Mouse (Mus musculus): ENCODE measurements at regions not wholly inside any gene's neighbourhood (a gene's known extent, or its start where the extent isn't known, plus 50 kb on each side); places are given as distances from the start of the nearest gene placed in this dataset.

GRCm38 (mm10) chr13:18063677-18064076, 70.5 kb upstream of the Yae1d1 start:
- Histone ChIP-seq H3K27ac (no peak overlapping the region), H3K27me3 (ENCODE audit: insufficient read depth, low read length) (no peaks in the 10 kb centered on the region), H3K4me1 (replicated peaks; ENCODE audit: insufficient read depth, low read length) (no peaks in the 10 kb centered on the region), H3K4me3 (replicated peaks; ENCODE audit: low read depth, low read length) (no peak overlapping the region), H3K9me3 (replicated peaks; ENCODE audit: low read length) (no peaks in the 10 kb centered on the region), H3K9ac (ENCODE audit: low read depth, low read length) (no peak overlapping the region), H3K4me2 (ENCODE audit: low read length) (no peak overlapping the region), H3K36me3 (ENCODE audit: insufficient read depth, low read length) (no peaks in the 10 kb centered on the region)
- TF ChIP-seq CTCF (IDR thresholded peaks at IDR 0.05; ENCODE audit: low read depth): no peak
- ATAC-seq (replicated peaks; ENCODE audit: low FRiP score, low read depth) (no peak), DNase-seq (ENCODE audit: low spot score) (peak; percentile 14)
- WGBS: 81% methylated on average over 8 of the region's 8 CpGs

- TF ChIP-seq CTCF (IDR thresholded peaks at IDR 0.05; ENCODE audit: low read depth): no peak
- no peaks in the 10 kb centered on the region for H3K27me3 ChIP-seq (ENCODE audit: insufficient read depth, low read length)
- no peaks in the 10 kb centered on the region for H3K36me3 ChIP-seq (ENCODE audit: insufficient read depth, low read length)
- no peaks in the 10 kb centered on the region for H3K4me1 ChIP-seq (replicated peaks; ENCODE audit: insufficient read depth, low read length)
- H3K27ac ChIP-seq: no peak overlapping the region
- H3K9me3 ChIP-seq (replicated peaks; ENCODE audit: low read length): no peaks in the 10 kb centered on the region
- no peak overlapping the region for H3K4me2 ChIP-seq (ENCODE audit: low read length)
- WGBS: 85% methylated on average over 2 of the region's 2 CpGs
- H3K4me3 ChIP-seq (replicated peaks; ENCODE audit: low read depth, low read length): no peak overlapping the region
- DNase-seq (ENCODE audit: low spot score): no peak
- ATAC-seq (replicated peaks; ENCODE audit: low FRiP score, low read depth): no peak
- no peak overlapping the region for H3K9ac ChIP-seq (ENCODE audit: low read depth, low read length)
Observed at GRCm38 (mm10) chr13:18060265-18060664, 67.1 kb upstream of the Yae1d1 start.

- H3K4me2 ChIP-seq (ENCODE audit: low read length): no peak overlapping the region
- ATAC-seq (replicated peaks; ENCODE audit: low FRiP score, low read depth): no peak; the same call in 1 of the 2 replicates
- no peaks in the 10 kb centered on the region for H3K27me3 ChIP-seq (ENCODE audit: insufficient read depth, low read length)
- no peaks in the 10 kb centered on the region for H3K9me3 ChIP-seq (replicated peaks; ENCODE audit: low read length)
- H3K9ac ChIP-seq (ENCODE audit: low read depth, low read length): no peak overlapping the region
- H3K4me3 ChIP-seq (replicated peaks; ENCODE audit: low read depth, low read length): no peak overlapping the region
- WGBS: 30% methylated on average over 8 of the region's 8 CpGs
- peak; percentile 95 for TF ChIP-seq CTCF (IDR thresholded peaks at IDR 0.05; ENCODE audit: low read depth)
- no peak overlapping the region for H3K27ac ChIP-seq
- no peaks in the 10 kb centered on the region for H3K4me1 ChIP-seq (replicated peaks; ENCODE audit: insufficient read depth, low read length)
- no peaks in the 10 kb centered on the region for H3K36me3 ChIP-seq (ENCODE audit: insufficient read depth, low read length)
- DNase-seq (ENCODE audit: low spot score): peak; percentile 89
Observed at GRCm38 (mm10) chr13:18057231-18057912, 64.2 kb upstream of the Yae1d1 start.

GRCm38 (mm10) chr13:18056816-18057215, 63.7 kb upstream of the Yae1d1 start:
- TF ChIP-seq CTCF (IDR thresholded peaks at IDR 0.05; ENCODE audit: low read depth): no peak
- no peaks in the 10 kb centered on the region for H3K4me1 ChIP-seq (replicated peaks; ENCODE audit: insufficient read depth, low read length)
- H3K36me3 ChIP-seq (ENCODE audit: insufficient read depth, low read length): no peaks in the 10 kb centered on the region
- H3K27ac ChIP-seq: no peak overlapping the region
- no peak overlapping the region for H3K9ac ChIP-seq (ENCODE audit: low read depth, low read length)
- no peak overlapping the region for H3K4me3 ChIP-seq (replicated peaks; ENCODE audit: low read depth, low read length)
- no peak for ATAC-seq (replicated peaks; ENCODE audit: low FRiP score, low read depth)
- WGBS: 70% methylated on average over 3 of the region's 3 CpGs
- DNase-seq (ENCODE audit: low spot score): no peak
- H3K27me3 ChIP-seq (ENCODE audit: insufficient read depth, low read length): no peaks in the 10 kb centered on the region
- no peak overlapping the region for H3K4me2 ChIP-seq (ENCODE audit: low read length)
- no peaks in the 10 kb centered on the region for H3K9me3 ChIP-seq (replicated peaks; ENCODE audit: low read length)

GRCm38 (mm10) chr13:18043154-18043553, 50.0 kb upstream of the Yae1d1 start:
- Histone ChIP-seq H3K9ac (ENCODE audit: low read depth, low read length) (no peak overlapping the region), H3K4me1 (replicated peaks; ENCODE audit: insufficient read depth, low read length) (no peaks in the 10 kb centered on the region), H3K27ac (no peak overlapping the region), H3K9me3 (replicated peaks; ENCODE audit: low read length) (no peaks in the 10 kb centered on the region), H3K4me3 (replicated peaks; ENCODE audit: low read depth, low read length) (no peak overlapping the region), H3K36me3 (ENCODE audit: insufficient read depth, low read length) (no peaks in the 10 kb centered on the region), H3K4me2 (ENCODE audit: low read length) (no peak overlapping the region), H3K27me3 (ENCODE audit: insufficient read depth, low read length) (no peaks in the 10 kb centered on the region)
- no peak for DNase-seq (ENCODE audit: low spot score)
- no peak for TF ChIP-seq CTCF (IDR thresholded peaks at IDR 0.05; ENCODE audit: low read depth)
- no peak for ATAC-seq (replicated peaks; ENCODE audit: low FRiP score, low read depth)
- 82% methylated on average over 6 of the region's 6 CpGs for WGBS

All from kidney, postnatal 0 days (tissue).